Mouse (Mus musculus): ENCODE measurements around the gene Calcoco2.

The Calcoco2 gene

DNA sequence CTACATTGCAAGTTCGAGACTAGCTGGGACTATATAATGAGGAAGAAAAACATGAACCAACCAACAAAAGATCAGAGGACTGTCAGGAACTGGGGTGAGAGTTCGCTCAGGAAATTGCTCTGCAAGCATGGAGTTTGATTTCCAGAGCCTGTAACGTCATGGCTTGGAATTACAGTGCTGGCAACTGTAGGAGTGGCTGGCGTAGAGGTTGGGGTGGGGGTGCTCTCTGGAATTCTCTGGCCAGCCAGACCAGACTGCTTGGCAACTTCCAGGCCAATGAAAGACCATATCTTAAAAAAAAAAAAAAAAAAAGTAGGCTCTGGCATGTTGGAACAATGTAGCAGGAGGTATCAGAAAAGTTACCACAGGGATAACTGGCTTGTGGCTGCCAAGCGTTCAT, 31.0 kb downstream of the Calcoco2 start:
- DNase-seq (ENCODE audit: low spot score), result no peak

DNA sequence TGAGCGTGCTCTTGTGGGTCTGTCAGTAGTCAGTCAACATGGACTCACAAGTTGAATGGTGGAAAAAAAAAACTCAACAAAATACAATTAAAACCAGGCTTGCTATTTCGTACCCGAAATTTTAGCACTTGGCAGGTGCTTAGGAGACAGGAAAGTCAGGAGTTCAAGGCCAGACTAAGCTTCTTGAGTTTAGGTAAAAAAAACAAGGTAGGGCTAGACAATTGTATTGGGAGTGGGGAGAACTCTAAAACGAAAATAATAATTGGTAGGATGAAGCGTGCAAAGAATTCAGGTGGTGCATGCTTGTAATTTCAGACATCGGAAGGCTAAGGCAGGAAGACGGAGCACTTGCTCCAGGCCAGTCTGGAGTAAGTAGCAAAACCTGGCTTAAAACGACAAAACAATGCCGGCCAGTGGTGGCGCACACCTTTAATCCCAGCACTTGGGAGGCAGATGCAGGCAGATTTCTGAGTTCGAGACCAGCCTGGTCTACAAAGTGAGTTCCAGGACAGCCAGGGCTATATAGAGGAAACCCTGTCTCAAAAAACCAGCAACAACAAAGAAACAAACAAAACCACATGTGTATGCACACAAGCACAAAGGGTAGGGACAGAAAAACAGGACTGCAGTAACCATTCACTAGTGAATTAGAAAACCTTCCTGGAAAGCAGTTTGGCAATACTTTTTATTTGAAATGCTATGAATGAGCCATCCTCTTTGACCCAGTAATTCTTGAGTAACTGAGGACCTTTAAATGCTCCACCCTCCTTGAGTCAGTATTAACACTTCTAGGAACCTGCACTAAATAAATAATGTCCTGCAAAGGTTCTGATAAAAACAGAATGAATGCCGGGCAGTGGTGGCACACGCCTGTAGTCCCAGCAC, 35.3 kb downstream of the Calcoco2 start:
- no peak for DNase-seq (ENCODE audit: low spot score)

- DNase-seq (ENCODE audit: low spot score), result peak; percentile 99
These were observed 36.1 kb downstream of the Calcoco2 start, which contains the start of gene Atp5g1 for GRCm38 (mm10) chr11:96075509-96076220. Gene Atp5g1, minus strand, starts transcription at chr11:96075670.

- DNase-seq (ENCODE audit: low spot score), result no peak
These were observed 36.6 kb downstream of the Calcoco2 start for GRCm38 (mm10) chr11:96075177-96075508.

DNA sequence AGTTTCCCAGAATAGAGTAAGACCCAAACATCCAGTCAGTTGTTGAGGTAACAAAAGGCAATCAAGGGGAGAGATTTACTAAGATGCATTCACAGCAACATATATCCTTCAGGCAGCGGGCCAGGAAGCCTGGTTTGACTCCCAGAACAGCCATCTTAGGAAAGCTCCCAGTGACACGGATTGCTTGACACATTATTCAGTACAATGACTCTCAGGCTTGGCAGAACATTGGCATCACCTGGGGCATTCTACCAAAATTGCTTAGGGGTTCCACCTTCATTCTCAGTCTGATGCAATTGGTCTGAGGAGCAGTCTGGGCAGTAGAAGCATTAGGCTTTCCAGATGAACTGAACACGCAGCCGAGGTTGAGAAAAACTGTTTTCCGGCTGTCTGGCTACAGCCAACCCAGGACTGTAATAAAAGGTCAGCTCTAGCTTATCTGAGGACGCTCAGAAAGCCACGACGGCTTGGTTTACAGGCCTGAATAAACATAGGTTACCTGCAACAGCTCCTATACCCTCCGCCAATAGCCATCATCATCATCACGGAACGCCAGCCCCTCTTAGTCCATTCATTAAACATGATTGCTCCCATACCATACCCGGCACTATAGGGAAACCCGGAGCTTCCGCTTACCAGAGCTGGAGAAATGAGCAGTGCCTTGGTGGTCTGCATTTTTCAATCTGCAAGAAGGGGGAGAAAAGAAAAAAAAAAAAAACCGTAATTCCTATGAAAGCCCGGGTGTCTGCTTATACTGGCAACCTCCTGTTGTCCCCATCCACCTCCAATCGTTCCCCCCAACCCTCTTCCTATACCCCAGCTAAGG, 37.2 kb downstream of the Calcoco2 start:
- peak; percentile 51 for DNase-seq (ENCODE audit: low spot score)

GRCm38 (mm10) chr11:96073295-96073993, 38.3 kb downstream of the Calcoco2 start:
- no peak for DNase-seq (ENCODE audit: low spot score)

GRCm38 (mm10) chr11:96071013-96071412, 40.8 kb downstream of the Calcoco2 start:
- no peak for DNase-seq (ENCODE audit: low spot score)

DNA sequence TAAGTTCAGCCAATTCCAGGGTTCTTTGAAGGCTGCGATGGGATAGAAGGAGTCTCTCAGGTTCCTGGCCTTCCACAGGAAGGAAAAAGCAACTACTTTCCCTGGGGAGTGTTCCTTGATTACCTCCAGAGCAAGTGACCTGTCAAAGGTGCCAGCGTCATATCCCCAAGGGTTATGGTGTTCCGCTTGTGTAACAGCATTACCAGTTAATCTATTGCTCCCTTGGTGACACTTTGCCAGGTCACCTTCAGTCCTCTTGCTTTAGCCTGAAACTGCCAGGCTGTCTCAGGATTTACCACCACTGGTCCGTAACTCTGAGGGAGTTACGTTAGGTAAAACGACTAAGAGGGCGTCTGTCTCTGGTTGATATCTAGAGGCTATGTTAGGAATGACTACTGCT, 41.4 kb downstream of the Calcoco2 start:
- no peak for DNase-seq (ENCODE audit: low spot score)

- peak; percentile 24 for DNase-seq (ENCODE audit: low spot score)
These were observed 43.5 kb downstream of the Calcoco2 start for GRCm38 (mm10) chr11:96068231-96068630.

DNA sequence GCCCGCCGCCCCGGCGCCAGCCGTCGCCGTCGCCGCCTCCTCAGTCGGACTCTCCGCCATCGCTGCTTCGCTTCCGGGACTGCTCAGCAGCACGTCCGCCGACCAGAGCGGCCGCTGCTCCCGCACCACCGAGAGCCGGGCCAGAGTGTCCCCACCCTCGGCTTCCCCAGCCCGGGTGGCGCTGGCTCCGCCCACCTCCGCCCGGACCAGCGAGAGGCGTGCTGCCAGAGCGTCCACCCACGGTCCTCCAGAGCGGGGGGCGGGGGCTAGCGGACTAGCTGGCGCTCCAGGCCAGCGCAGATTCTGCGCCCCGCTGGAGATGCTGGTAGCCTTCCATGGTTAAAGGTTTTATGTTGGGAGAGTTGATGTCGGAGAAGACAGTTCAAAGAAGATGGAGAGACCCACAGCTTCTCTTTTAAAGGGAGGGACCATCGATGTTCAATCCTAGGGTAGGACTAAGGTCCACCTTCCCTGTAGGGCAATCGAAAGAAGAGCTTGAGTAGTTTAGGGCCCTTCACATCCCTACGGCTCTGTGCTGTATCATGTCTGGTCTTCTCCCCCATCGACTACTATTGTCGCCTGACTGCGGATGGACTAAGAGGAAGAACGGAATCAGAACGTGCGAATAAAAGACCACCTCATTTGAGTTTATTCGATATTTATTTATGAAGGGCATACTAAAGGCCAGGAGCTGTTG, 46.4 kb downstream of the Calcoco2 start, which contains the start of gene Ube2z:
Gene Ube2z (minus strand): TSS at position 174 of the 697 bp plus-strand sequence.
- peak; percentile 96 for DNase-seq (ENCODE audit: low spot score)

DNA sequence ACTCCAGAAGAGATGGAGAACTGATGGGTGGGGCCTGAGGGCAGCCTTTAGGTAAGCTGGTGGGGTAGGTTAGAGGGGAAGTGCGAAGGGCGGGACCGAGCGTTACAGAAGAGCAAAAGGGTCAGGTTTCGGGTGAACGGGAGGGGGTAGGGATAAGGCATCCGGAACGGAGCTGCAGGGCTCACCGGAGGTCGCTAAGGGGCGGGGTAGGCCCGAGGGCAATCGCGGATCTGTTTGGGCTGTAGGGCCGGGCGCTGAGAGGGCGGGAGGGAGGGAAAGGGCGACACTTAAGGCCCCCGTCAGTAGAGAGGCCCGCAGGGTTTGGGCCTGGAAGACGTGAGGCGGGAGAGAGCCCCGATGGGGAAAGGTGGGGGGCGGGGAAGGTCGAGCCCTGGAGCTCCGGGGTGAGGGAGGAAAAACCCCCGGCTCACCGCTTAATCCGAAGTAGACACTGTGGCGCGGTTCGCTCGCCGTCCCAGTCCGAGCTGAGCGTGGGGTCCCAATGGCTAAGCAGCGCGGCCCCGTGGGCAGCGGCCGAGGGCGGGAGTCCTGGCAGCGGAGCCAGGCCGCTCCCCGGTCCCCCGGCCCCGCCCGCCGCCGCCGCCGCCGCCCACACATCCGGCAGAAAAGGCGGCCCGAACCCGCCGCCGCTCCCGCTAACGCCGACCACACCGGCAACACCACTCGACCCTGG, 47.1 kb downstream of the Calcoco2 start:
- DNase-seq (ENCODE audit: low spot score), result peak; percentile 28

GRCm38 (mm10) chr11:96058309-96058708, 53.5 kb downstream of the Calcoco2 start:
- DNase-seq (ENCODE audit: low spot score), result no peak

- no peak for DNase-seq (ENCODE audit: low spot score)
These were observed 60.9 kb downstream of the Calcoco2 start for GRCm38 (mm10) chr11:96050854-96051253.

GRCm38 (mm10) chr11:96049939-96050338, 61.8 kb downstream of the Calcoco2 start:
- DNase-seq (ENCODE audit: low spot score), result no peak
